Mouse (Mus musculus) ES-Bruce4 (cell line): Measurements from ENCODE around the gene Gfer. TPM values are rescaled to one million over a fixed set of nuclear protein-coding genes. Genes with fewer than 3 reads are reported as not detected.

Source experiments
- H3K27ac ChIP-seq: 2 replicates; pipeline ENCODE4 v1.5.1; 2012; ENCODE audit warnings: low read length, inconsistent platforms; ENCODE audit not compliant: insufficient read depth
- H3K27me3 ChIP-seq: 2 replicates; pipeline ENCODE4 v1.6.1; 2012; ENCODE audit warnings: mild to moderate bottlenecking, low read length, inconsistent platforms; ENCODE audit not compliant: control insufficient read depth, poor library complexity, insufficient read depth, severe bottlenecking
- H3K36me3 ChIP-seq: 2 replicates; pipeline ENCODE4 v1.6.1; 2012; ENCODE audit warnings: inconsistent platforms, mild to moderate bottlenecking, low read length, moderate library complexity; ENCODE audit not compliant: control insufficient read depth, poor library complexity, insufficient read depth, severe bottlenecking
- H3K4me1 ChIP-seq: one replicate; pipeline ENCODE4 v1.8.1; 2011; ENCODE audit warnings: low read length; ENCODE audit not compliant: control insufficient read depth, insufficient read depth
- H3K4me3 ChIP-seq: 2 replicates; pipeline ENCODE4 v1.5.1; 2011; ENCODE audit warnings: low read depth, mild to moderate bottlenecking, low read length
- H3K9ac ChIP-seq: 2 replicates; pipeline ENCODE4 v1.6.1; 2012; ENCODE audit warnings: low read depth, mild to moderate bottlenecking, inconsistent platforms; ENCODE audit not compliant: poor library complexity, severe bottlenecking
- H3K9me3 ChIP-seq: replicated peaks from 2 replicates; pipeline ENCODE4 v1.6.1; 2012; ENCODE audit warnings: mild to moderate bottlenecking, low read length, inconsistent platforms; ENCODE audit not compliant: control insufficient read depth, poor library complexity, insufficient read depth, severe bottlenecking
- CTCF ChIP-seq: IDR thresholded peaks from one replicate; pipeline ENCODE4 v1.8.1; 2011; ENCODE audit warnings: low read depth, low read length
- EP300 ChIP-seq: IDR thresholded peaks from 2 replicates; pipeline ENCODE4 v1.6.1; 2011; ENCODE audit warnings: low read depth, low read length; ENCODE audit not compliant: insufficient read depth
- POLR2A ChIP-seq: IDR thresholded peaks from one replicate; pipeline ENCODE4 v1.8.1; 2011; ENCODE audit warnings: low read length; ENCODE audit not compliant: insufficient read depth
- polyA plus RNA-seq: library from polyadenylated mRNA; stranded (reverse); fragments of >200 nt; gene quantifications from 2 replicates; pipeline ENCODE4 v1.2.4, GENCODE M21; 2011; ENCODE audit warnings: low read depth; ENCODE audit not compliant: missing spikeins, insufficient read depth, insufficient read length

The Gfer gene
- polyA plus RNA-seq, 1 experiment = 79.6 TPM

- peak overlapping the region; percentile 58 for H3K27ac ChIP-seq
- no peaks in the 10 kb centered on the region for H3K4me1 ChIP-seq
- H3K9ac ChIP-seq = peak overlapping the region; percentile 59
- peaks cover 10% of the 10 kb centered on the region for H3K36me3 ChIP-seq
- H3K27me3 ChIP-seq = no peaks in the 10 kb centered on the region
- TF ChIP-seq CTCF = no peak
- no peak for TF ChIP-seq POLR2A
- TF ChIP-seq EP300 = no peak
- H3K9me3 ChIP-seq = no peaks in the 10 kb centered on the region
- H3K4me3 ChIP-seq = peak overlapping the region; percentile 84
Observed at GRCm38 (mm10) chr17:24707801-24708425, 12.0 kb upstream of the Gfer start.

GRCm38 (mm10) chr17:24706982-24707800 is 11.2 kb upstream of the Gfer start, which contains the start of gene Tbl3:
Tbl3 (minus strand) TSS chr17:24707660.
- peak within 1 kb of the TSS; percentile 84 for H3K4me3 ChIP-seq
- H3K27ac ChIP-seq = peak within 1 kb of the TSS; percentile 58
- no peaks in the 10 kb centered on the region for H3K4me1 ChIP-seq
- peaks cover 11% of the 10 kb centered on the region for H3K36me3 ChIP-seq
- no peaks in the 10 kb centered on the region for H3K27me3 ChIP-seq
- H3K9ac ChIP-seq = peak within 1 kb of the TSS; percentile 59
- peak; percentile 58 for TF ChIP-seq POLR2A
- no peak for TF ChIP-seq CTCF
- 0 out of 2 replicates have a peak, but pooled peaks have one; percentile 26 for TF ChIP-seq EP300
- H3K9me3 ChIP-seq = no peaks in the 10 kb centered on the region

- Histone ChIP-seq H3K4me3 (no peak overlapping the region), H3K36me3 (peaks cover 17% of the 10 kb centered on the region), H3K9me3 (no peaks in the 10 kb centered on the region), H3K4me1 (no peaks in the 10 kb centered on the region), H3K27ac (no peak overlapping the region), H3K9ac (no peak overlapping the region), H3K27me3 (no peaks in the 10 kb centered on the region)
- no peak for TF ChIP-seq CTCF
- no peak for TF ChIP-seq POLR2A
- no peak for TF ChIP-seq EP300
Observed at GRCm38 (mm10) chr17:24705821-24706220, 9.9 kb upstream of the Gfer start.

GRCm38 (mm10) chr17:24701251-24701650 is 5.3 kb upstream of the Gfer start:
- Histone ChIP-seq H3K9me3 (no peaks in the 10 kb centered on the region), H3K4me3 (no peak overlapping the region), H3K4me1 (peaks cover 6% of the 10 kb centered on the region), H3K36me3 (peaks cover 20% of the 10 kb centered on the region), H3K27ac (no peak overlapping the region), H3K27me3 (no peaks in the 10 kb centered on the region), H3K9ac (no peak overlapping the region)
- TF ChIP-seq EP300 (no peak), CTCF (no peak), POLR2A (no peak)

GRCm38 (mm10) chr17:24699473-24699872 is 3.5 kb upstream of the Gfer start:
- Histone ChIP-seq H3K4me1 (peaks cover 6% of the 10 kb centered on the region), H3K27me3 (no peaks in the 10 kb centered on the region), H3K36me3 (peaks cover 18% of the 10 kb centered on the region), H3K27ac (no peak overlapping the region), H3K9ac (no peak overlapping the region), H3K9me3 (no peaks in the 10 kb centered on the region), H3K4me3 (no peak overlapping the region)
- no peak for TF ChIP-seq EP300
- no peak for TF ChIP-seq POLR2A
- TF ChIP-seq CTCF = no peak

GRCm38 (mm10) chr17:24698715-24699114 is 2.8 kb upstream of the Gfer start:
- no peak overlapping the region for H3K27ac ChIP-seq
- TF ChIP-seq POLR2A (no peak), CTCF (no peak), EP300 (no peak)
- peaks cover 6% of the 10 kb centered on the region for H3K4me1 ChIP-seq
- H3K9me3 ChIP-seq = no peaks in the 10 kb centered on the region
- no peaks in the 10 kb centered on the region for H3K27me3 ChIP-seq
- H3K4me3 ChIP-seq = no peak overlapping the region
- no peak overlapping the region for H3K9ac ChIP-seq
- H3K36me3 ChIP-seq = peaks cover 11% of the 10 kb centered on the region
